Mouse (Mus musculus): Measurements from ENCODE around the gene Xpot.

DNA sequence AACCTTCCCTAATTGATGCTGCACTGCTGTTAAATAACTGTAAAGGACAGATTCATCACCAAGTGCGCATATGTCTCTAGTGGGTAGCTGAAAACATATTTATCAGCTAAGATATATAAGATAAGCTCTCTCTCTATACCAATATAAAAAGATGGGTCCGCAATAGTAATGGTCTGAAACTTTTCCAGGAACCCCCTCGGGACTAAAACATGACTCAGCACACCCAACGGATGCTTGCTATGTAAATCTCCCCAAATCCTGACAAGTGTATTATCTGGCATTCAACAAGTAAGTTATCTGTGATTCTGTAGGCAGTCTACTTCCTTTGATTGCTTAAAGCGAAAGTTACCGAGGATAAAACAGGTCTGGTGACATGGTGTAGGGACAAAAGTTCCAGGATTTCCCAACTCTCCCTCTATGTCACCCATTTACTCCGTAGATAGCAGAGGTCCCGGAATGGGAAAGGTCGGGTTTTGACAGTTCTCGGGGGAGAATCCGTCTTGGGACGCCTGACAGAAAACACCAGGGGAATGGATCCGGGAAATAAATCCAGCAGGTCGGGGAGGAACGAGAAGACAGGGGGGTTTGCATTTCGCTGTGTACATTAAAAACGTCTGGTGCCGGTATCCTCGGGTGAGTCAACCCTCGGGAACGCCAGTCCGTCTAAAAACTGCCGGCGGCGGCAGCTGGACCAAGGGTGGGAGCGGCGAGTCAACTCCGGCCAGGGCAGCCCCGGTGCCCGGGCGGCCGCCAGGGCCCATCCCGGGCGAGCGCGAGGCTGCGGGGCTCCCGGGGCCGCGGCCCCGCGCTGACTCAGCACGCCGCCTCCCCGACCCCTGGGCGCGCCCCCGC is 40.1 kb downstream of the Xpot start:
- TF ChIP-seq MAX (IDR thresholded peaks at IDR 0.05; ENCODE audit: low read length) (no peak), ZKSCAN1 (IDR thresholded peaks at IDR 0.05; ENCODE audit: borderline replicate concordance, low read depth, low read length) (no peak)
